Mouse (Mus musculus): ENCODE results near the gene Pomt1. TPM values are rescaled to one million over a fixed set of nuclear protein-coding genes. Genes with fewer than 3 reads are reported as not detected.

Pomt1 gene
- polyA plus RNA-seq, 1 experiment from 2014 or later: 28.2 TPM

DNA sequence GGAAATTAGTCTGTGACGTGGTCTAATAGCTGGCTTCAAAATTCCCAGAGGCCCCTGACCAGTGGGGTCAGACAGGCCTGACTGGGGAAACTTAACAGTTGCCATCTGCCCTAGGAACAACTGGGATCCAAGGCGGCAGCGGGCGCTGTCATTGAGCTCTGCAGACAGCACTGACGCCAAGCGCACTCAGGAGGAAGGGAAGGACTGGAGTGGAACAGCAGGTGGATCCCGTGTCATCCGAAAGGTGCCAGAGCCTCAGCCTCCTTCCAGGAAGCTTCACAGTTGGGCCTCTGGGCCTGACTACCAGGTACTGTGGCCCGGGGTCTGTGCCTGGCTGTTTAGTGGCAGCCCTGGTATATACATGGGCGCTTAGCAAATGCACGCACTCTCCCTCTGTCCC lies 35.7 kb upstream of the Pomt1 start:
- Histone ChIP-seq H3K27me3 (ENCODE audit: control insufficient read depth, insufficient read depth, low read length) (no peaks in the 10 kb centered on the region), H3K27ac (ENCODE audit: low read length) (no peak overlapping the region), H3K4me1 (ENCODE audit: control insufficient read depth, insufficient read depth, low read length) (no peaks in the 10 kb centered on the region), H3K4me3 (ENCODE audit: low read depth, low read length) (no peak overlapping the region), H3K9ac (replicated peaks; ENCODE audit: low read depth, low read length) (no peak overlapping the region), H3K4me2 (replicated peaks; ENCODE audit: low read depth, low read length) (no peak overlapping the region), H3K9me3 (ENCODE audit: control insufficient read depth, low read depth, low read length) (no peaks in the 10 kb centered on the region), H3K36me3 (ENCODE audit: control insufficient read depth, insufficient read depth, low read length) (peaks cover 91% of the 10 kb centered on the region)
- WGBS: 86% methylated on average over 11 of the region's 11 CpGs
- no peak for ATAC-seq (ENCODE audit: insufficient number of reproducible peaks, insufficient read depth, low FRiP score, low read depth)

DNA sequence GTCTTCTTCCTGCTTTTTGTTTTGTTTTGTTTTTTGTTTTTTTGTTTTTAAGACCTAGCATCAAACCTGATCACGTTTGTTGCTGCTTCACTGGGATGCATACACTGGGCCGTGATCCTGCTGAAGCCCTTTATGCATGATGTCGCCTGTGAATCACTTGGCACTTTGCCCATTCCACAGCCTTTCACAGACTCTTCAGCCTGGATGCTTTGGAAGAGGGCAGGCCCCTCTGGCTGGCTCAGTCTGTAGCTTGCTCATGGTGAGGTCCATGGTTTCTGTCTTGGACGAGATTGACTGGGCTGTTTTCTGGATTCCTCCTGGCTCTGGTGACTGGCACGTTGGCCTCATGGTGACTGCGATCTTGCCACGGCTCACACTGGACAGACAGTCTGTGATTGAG lies 34.9 kb upstream of the Pomt1 start:
- Histone ChIP-seq H3K9ac (replicated peaks; ENCODE audit: low read depth, low read length) (no peak overlapping the region), H3K4me1 (ENCODE audit: control insufficient read depth, insufficient read depth, low read length) (no peaks in the 10 kb centered on the region), H3K27ac (ENCODE audit: low read length) (no peak overlapping the region), H3K36me3 (ENCODE audit: control insufficient read depth, insufficient read depth, low read length) (peaks cover 91% of the 10 kb centered on the region), H3K4me3 (ENCODE audit: low read depth, low read length) (no peak overlapping the region), H3K9me3 (ENCODE audit: control insufficient read depth, low read depth, low read length) (no peaks in the 10 kb centered on the region), H3K4me2 (replicated peaks; ENCODE audit: low read depth, low read length) (no peak overlapping the region), H3K27me3 (ENCODE audit: control insufficient read depth, insufficient read depth, low read length) (no peaks in the 10 kb centered on the region)
- no peak for ATAC-seq (ENCODE audit: insufficient number of reproducible peaks, insufficient read depth, low FRiP score, low read depth)
- 65% methylated on average over 7 of the region's 7 CpGs for WGBS

DNA sequence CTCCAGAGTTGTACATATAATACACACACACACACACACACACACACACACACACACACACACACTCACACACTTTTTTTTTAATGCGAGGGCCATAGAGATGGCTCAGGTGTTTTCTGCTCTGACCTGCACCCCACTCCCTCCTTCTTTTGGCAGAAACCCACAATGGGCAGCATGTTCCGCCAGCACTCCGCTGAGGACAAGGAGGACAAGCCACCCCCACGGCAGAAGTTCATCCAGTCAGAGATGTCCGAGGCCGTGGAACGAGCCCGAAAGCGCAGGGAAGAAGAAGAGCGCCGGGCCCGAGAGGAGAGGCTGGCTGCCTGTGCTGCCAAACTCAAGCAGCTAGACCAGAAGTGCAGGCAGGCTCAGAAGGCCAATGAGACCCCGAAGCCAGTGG lies 32.5 kb upstream of the Pomt1 start:
- Histone ChIP-seq H3K27me3 (ENCODE audit: control insufficient read depth, insufficient read depth, low read length) (no peaks in the 10 kb centered on the region), H3K9me3 (ENCODE audit: control insufficient read depth, low read depth, low read length) (no peaks in the 10 kb centered on the region), H3K4me3 (ENCODE audit: low read depth, low read length) (no peak overlapping the region), H3K9ac (replicated peaks; ENCODE audit: low read depth, low read length) (no peak overlapping the region), H3K27ac (ENCODE audit: low read length) (no peak overlapping the region), H3K36me3 (ENCODE audit: control insufficient read depth, insufficient read depth, low read length) (peaks cover 97% of the 10 kb centered on the region), H3K4me1 (ENCODE audit: control insufficient read depth, insufficient read depth, low read length) (no peaks in the 10 kb centered on the region), H3K4me2 (replicated peaks; ENCODE audit: low read depth, low read length) (no peak overlapping the region)
- no peak for ATAC-seq (ENCODE audit: insufficient number of reproducible peaks, insufficient read depth, low FRiP score, low read depth)
- WGBS: 95% methylated on average over 13 of the region's 13 CpGs

DNA sequence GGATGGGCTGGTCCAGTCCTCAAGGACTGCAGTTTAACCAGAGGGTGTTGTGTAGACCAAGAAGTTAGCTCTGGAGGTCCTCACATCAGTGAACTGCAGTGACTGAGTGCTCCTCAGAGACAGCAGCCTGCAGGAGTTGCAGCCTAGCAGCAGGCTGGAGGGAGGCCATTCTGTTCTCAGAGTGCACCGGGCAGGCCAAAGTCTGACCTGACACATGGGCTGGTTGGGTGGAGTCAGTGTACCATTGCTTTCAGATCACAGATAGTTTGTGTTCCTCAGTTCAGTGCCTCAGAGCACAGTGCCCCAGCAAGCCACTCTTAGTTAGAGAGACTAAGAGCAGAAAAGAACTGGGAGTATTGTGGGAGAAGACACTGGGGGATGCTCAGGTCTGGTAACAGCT lies 28.7 kb upstream of the Pomt1 start:
- Histone ChIP-seq H3K4me1 (ENCODE audit: control insufficient read depth, insufficient read depth, low read length) (no peaks in the 10 kb centered on the region), H3K4me3 (ENCODE audit: low read depth, low read length) (no peak overlapping the region), H3K36me3 (ENCODE audit: control insufficient read depth, insufficient read depth, low read length) (peaks cover 97% of the 10 kb centered on the region), H3K9ac (replicated peaks; ENCODE audit: low read depth, low read length) (no peak overlapping the region), H3K27me3 (ENCODE audit: control insufficient read depth, insufficient read depth, low read length) (no peaks in the 10 kb centered on the region), H3K27ac (ENCODE audit: low read length) (no peak overlapping the region), H3K9me3 (ENCODE audit: control insufficient read depth, low read depth, low read length) (no peaks in the 10 kb centered on the region), H3K4me2 (replicated peaks; ENCODE audit: low read depth, low read length) (no peak overlapping the region)
- 90% methylated on average over 1 of the region's 1 CpGs for WGBS
- ATAC-seq (ENCODE audit: insufficient number of reproducible peaks, insufficient read depth, low FRiP score, low read depth): no peak

DNA sequence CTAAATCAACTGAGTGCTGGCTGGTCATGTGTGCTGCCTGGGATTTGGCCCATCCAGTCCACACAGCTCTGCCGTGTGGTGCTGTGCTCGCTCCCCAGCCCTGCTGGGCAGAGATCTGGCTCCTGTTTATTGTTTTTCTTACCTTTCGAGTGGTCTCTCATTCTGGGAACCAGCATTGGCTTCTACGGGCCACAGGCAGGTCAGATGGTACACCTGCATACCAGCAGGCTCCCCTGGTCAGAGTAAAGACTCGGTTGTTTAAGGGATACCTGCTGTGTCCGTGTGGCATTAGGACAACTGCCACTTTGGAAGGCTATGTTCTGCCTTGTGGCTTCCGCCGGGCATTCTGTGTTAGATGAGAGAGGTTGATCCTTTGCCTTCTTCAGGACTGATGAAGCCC lies 24.7 kb upstream of the Pomt1 start:
- Histone ChIP-seq H3K4me2 (replicated peaks; ENCODE audit: low read depth, low read length) (no peak overlapping the region), H3K4me1 (ENCODE audit: control insufficient read depth, insufficient read depth, low read length) (no peaks in the 10 kb centered on the region), H3K4me3 (ENCODE audit: low read depth, low read length) (no peak overlapping the region), H3K27me3 (ENCODE audit: control insufficient read depth, insufficient read depth, low read length) (no peaks in the 10 kb centered on the region), H3K9me3 (ENCODE audit: control insufficient read depth, low read depth, low read length) (no peaks in the 10 kb centered on the region), H3K36me3 (ENCODE audit: control insufficient read depth, insufficient read depth, low read length) (peaks cover 99% of the 10 kb centered on the region), H3K27ac (ENCODE audit: low read length) (no peak overlapping the region), H3K9ac (replicated peaks; ENCODE audit: low read depth, low read length) (no peak overlapping the region)
- WGBS: 88% methylated on average over 8 of the region's 8 CpGs
- ATAC-seq (ENCODE audit: insufficient number of reproducible peaks, insufficient read depth, low FRiP score, low read depth): no peak

DNA sequence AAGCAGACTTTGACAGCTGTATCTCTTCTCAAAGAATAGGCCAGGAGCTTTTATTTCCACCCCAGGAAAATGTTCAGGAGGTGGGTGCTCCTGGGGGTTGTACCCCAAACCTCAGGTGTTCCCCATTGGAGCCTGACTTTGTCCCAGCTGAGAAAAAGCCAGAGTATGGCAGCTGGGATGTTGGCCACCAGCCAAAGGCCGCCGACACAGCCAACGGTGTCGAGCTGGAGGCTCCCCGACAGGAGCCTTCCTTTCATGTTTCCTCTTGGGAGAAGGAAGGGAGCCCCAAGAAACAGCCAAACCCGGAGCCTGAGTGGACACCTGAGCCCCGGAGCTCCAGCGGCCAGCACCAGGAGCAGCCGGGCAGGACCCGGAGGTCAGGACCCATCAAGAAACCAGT lies 23.4 kb upstream of the Pomt1 start:
- 72% methylated on average over 10 of the region's 10 CpGs for WGBS
- Histone ChIP-seq H3K9ac (replicated peaks; ENCODE audit: low read depth, low read length) (no peak overlapping the region), H3K27me3 (ENCODE audit: control insufficient read depth, insufficient read depth, low read length) (no peaks in the 10 kb centered on the region), H3K27ac (ENCODE audit: low read length) (peak overlapping the region; percentile 22; the same call in 1 of the 2 replicates), H3K9me3 (ENCODE audit: control insufficient read depth, low read depth, low read length) (no peaks in the 10 kb centered on the region), H3K36me3 (ENCODE audit: control insufficient read depth, insufficient read depth, low read length) (peaks cover 99% of the 10 kb centered on the region), H3K4me1 (ENCODE audit: control insufficient read depth, insufficient read depth, low read length) (no peaks in the 10 kb centered on the region), H3K4me3 (ENCODE audit: low read depth, low read length) (no peak overlapping the region), H3K4me2 (replicated peaks; ENCODE audit: low read depth, low read length) (no peak overlapping the region)
- no peak for ATAC-seq (ENCODE audit: insufficient number of reproducible peaks, insufficient read depth, low FRiP score, low read depth)

DNA sequence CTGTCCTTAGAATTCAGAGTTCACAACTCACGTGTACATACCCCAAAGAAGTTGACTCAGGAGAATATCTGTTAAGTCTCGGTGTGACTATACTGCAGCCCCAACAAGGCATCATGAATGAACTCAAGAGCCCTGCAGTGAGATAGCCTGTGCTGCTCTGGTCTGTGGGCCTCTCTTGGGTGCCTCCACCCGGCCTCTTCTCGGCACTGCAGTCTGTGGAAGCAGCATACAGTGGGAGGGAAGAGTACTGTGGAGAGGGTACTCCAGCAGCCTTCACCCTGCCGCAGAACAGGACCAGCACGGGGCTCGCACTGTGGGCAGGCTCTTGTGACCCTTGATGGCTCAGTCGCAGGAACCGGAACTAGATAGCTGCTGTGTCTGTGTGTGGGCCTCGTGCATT lies 20.8 kb upstream of the Pomt1 start:
- WGBS: 87% methylated on average over 10 of the region's 10 CpGs
- no peak overlapping the region for H3K9ac ChIP-seq (replicated peaks; ENCODE audit: low read depth, low read length)
- H3K4me3 ChIP-seq (ENCODE audit: low read depth, low read length): no peak overlapping the region
- no peaks in the 10 kb centered on the region for H3K4me1 ChIP-seq (ENCODE audit: control insufficient read depth, insufficient read depth, low read length)
- ATAC-seq (ENCODE audit: insufficient number of reproducible peaks, insufficient read depth, low FRiP score, low read depth): no peak
- no peaks in the 10 kb centered on the region for H3K27me3 ChIP-seq (ENCODE audit: control insufficient read depth, insufficient read depth, low read length)
- H3K36me3 ChIP-seq (ENCODE audit: control insufficient read depth, insufficient read depth, low read length): peaks cover 99% of the 10 kb centered on the region
- no peak overlapping the region for H3K27ac ChIP-seq (ENCODE audit: low read length)
- H3K4me2 ChIP-seq (replicated peaks; ENCODE audit: low read depth, low read length): no peak overlapping the region
- H3K9me3 ChIP-seq (ENCODE audit: control insufficient read depth, low read depth, low read length): no peaks in the 10 kb centered on the region

DNA sequence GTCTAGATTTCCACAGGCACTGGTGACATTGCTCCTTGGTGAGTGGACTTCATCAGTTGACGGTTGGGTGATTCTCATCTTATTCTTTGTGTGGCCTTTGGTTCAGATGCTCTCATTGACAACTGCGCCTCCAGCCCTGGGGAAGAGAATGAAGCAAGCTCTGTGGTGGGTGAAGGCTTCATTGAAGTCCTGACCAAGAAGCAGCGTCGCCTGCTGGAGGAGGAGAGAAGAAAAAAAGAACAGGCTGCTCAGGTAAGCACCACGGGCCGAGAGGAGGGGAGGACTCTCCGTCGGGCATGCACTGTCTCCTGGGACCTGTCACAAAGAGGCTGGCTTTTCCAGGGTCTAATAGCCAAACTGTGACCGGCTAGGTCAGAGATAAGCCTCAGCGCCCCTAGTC lies 19.9 kb upstream of the Pomt1 start:
- no peak overlapping the region for H3K4me3 ChIP-seq (ENCODE audit: low read depth, low read length)
- H3K4me2 ChIP-seq (replicated peaks; ENCODE audit: low read depth, low read length): no peak overlapping the region
- H3K36me3 ChIP-seq (ENCODE audit: control insufficient read depth, insufficient read depth, low read length): peaks cover 99% of the 10 kb centered on the region
- H3K27me3 ChIP-seq (ENCODE audit: control insufficient read depth, insufficient read depth, low read length): no peaks in the 10 kb centered on the region
- H3K9ac ChIP-seq (replicated peaks; ENCODE audit: low read depth, low read length): no peak overlapping the region
- H3K9me3 ChIP-seq (ENCODE audit: control insufficient read depth, low read depth, low read length): no peaks in the 10 kb centered on the region
- no peak overlapping the region for H3K27ac ChIP-seq (ENCODE audit: low read length)
- no peaks in the 10 kb centered on the region for H3K4me1 ChIP-seq (ENCODE audit: control insufficient read depth, insufficient read depth, low read length)
- no peak for ATAC-seq (ENCODE audit: insufficient number of reproducible peaks, insufficient read depth, low FRiP score, low read depth)
- 88% methylated on average over 10 of the region's 10 CpGs for WGBS

DNA sequence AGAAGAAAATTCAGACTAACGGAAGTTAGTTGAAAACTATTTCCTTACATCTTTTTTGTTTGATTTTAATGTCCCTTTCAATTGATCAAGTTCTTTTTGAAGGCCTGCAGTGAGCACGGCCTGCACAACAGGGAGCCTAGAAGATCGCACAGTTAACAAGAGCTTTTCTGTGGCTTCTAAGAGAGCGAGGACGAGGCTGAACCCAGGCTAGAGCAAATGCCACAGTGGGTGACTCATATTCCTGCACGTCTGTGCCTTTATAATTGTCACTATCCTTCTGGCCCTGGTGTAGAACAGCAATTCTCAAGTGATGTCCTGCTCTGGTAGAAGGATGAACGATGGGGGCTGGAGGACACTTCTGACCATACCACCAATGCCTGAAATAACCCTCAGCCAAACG lies 18.7 kb upstream of the Pomt1 start:
- whole genome bisulfite sequencing: 91% methylated on average over 8 of the region's 8 CpGs

More for the DNA sequence above, 18.7 kb upstream of the Pomt1 start:
- H3K4me1 ChIP-seq (ENCODE audit: control insufficient read depth, insufficient read depth, low read length): no peaks in the 10 kb centered on the region
- no peak overlapping the region for H3K9ac ChIP-seq (replicated peaks; ENCODE audit: low read depth, low read length)
- H3K36me3 ChIP-seq (ENCODE audit: control insufficient read depth, insufficient read depth, low read length): peaks cover 99% of the 10 kb centered on the region
- no peak overlapping the region for H3K27ac ChIP-seq (ENCODE audit: low read length)
- ATAC-seq (ENCODE audit: insufficient number of reproducible peaks, insufficient read depth, low FRiP score, low read depth): no peak
- no peaks in the 10 kb centered on the region for H3K27me3 ChIP-seq (ENCODE audit: control insufficient read depth, insufficient read depth, low read length)
- H3K9me3 ChIP-seq (ENCODE audit: control insufficient read depth, low read depth, low read length): no peaks in the 10 kb centered on the region
- H3K4me2 ChIP-seq (replicated peaks; ENCODE audit: low read depth, low read length): no peak overlapping the region
- H3K4me3 ChIP-seq (ENCODE audit: low read depth, low read length): no peak overlapping the region

Measured in stomach, embryonic 14.5 days (tissue).